Mouse (Mus musculus): ENCODE measurements around the gene Otulin.

Otulin gene

GRCm38 (mm10) chr15:27613255-27613654 is 17.2 kb downstream of the Otulin start:
- no peak for DNase-seq (ENCODE audit: low read depth, low spot score)

GRCm38 (mm10) chr15:27612533-27613221 is 17.8 kb downstream of the Otulin start:
- peak; percentile 61 for DNase-seq (ENCODE audit: low read depth, low spot score)

- DNase-seq (ENCODE audit: low read depth, low spot score): no peak
Measured at GRCm38 (mm10) chr15:27609554-27609953, 20.9 kb downstream of the Otulin start.

- DNase-seq (ENCODE audit: low read depth, low spot score): no peak
Measured at GRCm38 (mm10) chr15:27605252-27605651, 25.2 kb downstream of the Otulin start.

- no peak for DNase-seq (ENCODE audit: low read depth, low spot score)
Measured at GRCm38 (mm10) chr15:27604558-27604957, 25.9 kb downstream of the Otulin start.

- no peak for DNase-seq (ENCODE audit: low read depth, low spot score)
Measured at GRCm38 (mm10) chr15:27600524-27600923, 30.0 kb downstream of the Otulin start.

GRCm38 (mm10) chr15:27598786-27599385 is 31.6 kb downstream of the Otulin start:
- DNase-seq (ENCODE audit: low read depth, low spot score): no peak

GRCm38 (mm10) chr15:27597516-27597915 is 33.0 kb downstream of the Otulin start:
- DNase-seq (ENCODE audit: low read depth, low spot score): no peak

- no peak for DNase-seq (ENCODE audit: low read depth, low spot score)
Measured at GRCm38 (mm10) chr15:27596463-27597140, 33.9 kb downstream of the Otulin start.

GRCm38 (mm10) chr15:27595560-27595959 is 34.9 kb downstream of the Otulin start:
- DNase-seq (ENCODE audit: low read depth, low spot score): no peak

GRCm38 (mm10) chr15:27594973-27595372 is 35.5 kb downstream of the Otulin start:
- DNase-seq (ENCODE audit: low read depth, low spot score): no peak

GRCm38 (mm10) chr15:27593717-27594116 is 36.8 kb downstream of the Otulin start:
- no peak for DNase-seq (ENCODE audit: low read depth, low spot score)

GRCm38 (mm10) chr15:27592620-27593320 is 37.7 kb downstream of the Otulin start:
- DNase-seq (ENCODE audit: low read depth, low spot score): no peak

- no peak for DNase-seq (ENCODE audit: low read depth, low spot score)
Measured at GRCm38 (mm10) chr15:27590812-27591211, 39.7 kb downstream of the Otulin start.

- no peak for DNase-seq (ENCODE audit: low read depth, low spot score)
Measured at GRCm38 (mm10) chr15:27588087-27588826, 42.2 kb downstream of the Otulin start.

- no peak for DNase-seq (ENCODE audit: low read depth, low spot score)
Measured at GRCm38 (mm10) chr15:27586093-27586480, 44.4 kb downstream of the Otulin start.

GRCm38 (mm10) chr15:27585466-27586092 is 44.9 kb downstream of the Otulin start:
- DNase-seq (ENCODE audit: low read depth, low spot score): no peak

GRCm38 (mm10) chr15:27583620-27584019 is 46.9 kb downstream of the Otulin start:
- no peak for DNase-seq (ENCODE audit: low read depth, low spot score)

- no peak for DNase-seq (ENCODE audit: low read depth, low spot score)
Measured at GRCm38 (mm10) chr15:27583042-27583441, 47.5 kb downstream of the Otulin start.

GRCm38 (mm10) chr15:27582428-27582827 is 48.1 kb downstream of the Otulin start:
- no peak for DNase-seq (ENCODE audit: low read depth, low spot score)

GRCm38 (mm10) chr15:27581640-27582039 is 48.9 kb downstream of the Otulin start:
- no peak for DNase-seq (ENCODE audit: low read depth, low spot score)
